Mouse (Mus musculus): ENCODE measurements around the gene Prr5l.

The Prr5l gene

DNA sequence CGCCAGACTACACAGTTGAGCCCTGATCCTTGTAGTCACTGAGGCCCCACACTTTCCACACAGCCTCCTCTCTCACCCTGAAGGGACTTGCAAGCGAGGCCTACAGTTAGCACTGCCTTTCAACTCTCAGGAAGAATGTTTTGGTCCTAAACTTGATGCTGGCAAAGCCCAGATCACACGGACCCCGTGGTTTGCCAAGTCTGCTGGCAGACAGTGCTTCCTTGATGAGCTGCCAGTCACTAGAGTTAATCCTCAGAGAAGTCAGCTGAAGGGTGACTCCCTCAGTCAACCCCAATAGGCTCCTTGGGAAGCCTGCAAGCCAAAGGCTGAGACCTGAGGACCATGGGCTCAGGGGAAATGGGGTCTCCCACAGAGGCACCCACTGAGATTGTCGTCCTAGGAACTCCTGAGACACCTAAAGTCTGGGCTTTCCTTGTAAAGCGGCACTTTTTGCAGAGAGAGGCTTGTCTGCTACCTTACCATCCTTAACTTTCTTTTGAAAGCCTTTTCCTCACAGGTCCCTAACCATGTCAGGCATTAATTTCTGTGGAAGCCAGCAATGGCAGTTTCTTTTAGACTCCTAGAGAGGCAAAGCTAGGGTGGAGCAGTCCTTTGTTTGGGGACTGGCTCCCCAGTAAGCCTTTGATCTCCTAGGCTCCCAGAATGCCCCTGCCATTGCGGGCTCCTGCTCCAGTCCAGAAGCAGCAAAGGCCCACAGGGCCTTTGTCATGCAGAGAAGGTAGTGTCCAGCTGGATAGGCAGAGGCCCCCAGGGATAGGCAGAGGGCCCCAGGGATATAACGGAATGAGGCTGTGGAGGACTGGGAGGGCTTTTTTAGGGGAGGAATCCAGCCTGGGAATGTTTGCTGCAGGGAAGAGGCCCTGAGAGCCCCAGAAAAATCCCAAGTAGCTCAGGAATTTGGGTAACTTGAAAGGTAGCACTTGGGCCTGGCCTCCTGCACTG, 160.2 kb downstream of the Prr5l start:
- DNase-seq (ENCODE audit: low read depth), result peak; percentile 61

DNA sequence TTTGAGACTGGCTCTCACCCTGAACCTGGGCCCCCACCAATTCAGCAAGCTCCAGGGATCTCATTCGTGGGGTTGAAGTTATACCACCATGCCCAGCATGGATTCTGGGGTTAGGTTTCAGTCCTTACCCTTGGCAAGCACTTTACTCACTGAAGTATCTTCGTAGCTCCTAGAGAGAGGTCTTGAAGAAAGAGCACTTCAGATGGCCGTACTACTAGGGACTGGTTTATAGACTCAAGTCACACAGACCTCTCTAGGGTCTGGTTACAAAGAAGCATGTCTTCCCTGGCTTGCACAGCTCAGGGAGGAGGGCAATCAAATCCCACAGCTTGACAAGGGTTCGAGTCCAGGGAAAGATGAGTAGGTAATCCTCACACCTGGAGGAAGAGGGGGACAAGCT, 161.0 kb downstream of the Prr5l start:
- no peak for DNase-seq (ENCODE audit: low read depth)

DNA sequence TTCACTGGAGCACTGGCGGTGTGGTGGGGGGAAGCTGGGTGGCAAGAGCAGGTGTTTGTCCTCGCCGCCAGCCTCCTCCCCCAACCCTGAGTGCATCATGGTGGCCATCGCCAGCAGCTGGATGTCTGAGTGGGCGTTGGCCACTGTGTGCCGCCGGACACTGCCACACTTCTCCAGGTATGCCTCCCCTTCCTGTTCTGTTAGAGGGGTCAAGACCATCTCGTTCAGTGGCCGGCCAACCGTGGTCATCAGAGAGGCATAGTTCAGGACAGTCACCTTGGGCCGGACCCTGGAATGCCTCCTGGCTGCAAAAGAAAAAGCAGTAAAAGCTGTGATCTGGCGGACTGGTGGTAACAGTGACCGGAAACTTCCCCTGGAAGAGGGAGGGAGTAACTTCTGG, 165.7 kb downstream of the Prr5l start:
- DNase-seq (ENCODE audit: low read depth), result no peak

DNA sequence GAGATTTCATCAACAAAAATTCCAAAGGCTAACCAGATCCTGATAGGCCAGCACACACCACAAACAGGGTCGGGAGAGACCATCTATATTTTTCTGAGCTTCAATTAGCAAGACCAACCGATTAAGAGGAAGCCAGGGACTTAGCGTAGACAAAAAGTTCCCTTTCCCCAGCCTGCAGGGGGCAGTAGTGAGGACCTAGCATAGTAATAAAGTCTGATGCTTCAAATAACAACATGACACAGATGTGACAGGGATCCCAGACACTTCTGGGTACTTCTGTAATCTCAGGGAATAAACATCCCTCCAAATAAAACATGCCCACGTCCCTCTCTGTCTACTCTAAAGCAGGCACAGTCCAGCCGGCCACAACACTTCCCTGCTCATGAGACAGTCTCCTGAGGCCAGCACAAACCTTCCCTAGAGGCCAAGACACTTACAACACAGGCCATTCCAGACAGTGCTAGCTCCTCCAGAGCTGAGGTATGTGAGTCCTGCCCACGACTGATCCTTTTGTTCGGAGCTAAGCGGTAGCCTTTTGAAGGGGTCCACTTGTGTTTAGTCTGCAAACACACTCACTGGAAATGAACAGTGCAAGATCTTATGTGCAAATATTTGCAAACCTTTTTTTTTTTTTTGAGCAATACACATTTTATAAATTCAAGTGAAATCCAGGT, 167.0 kb downstream of the Prr5l start:
- no peak for DNase-seq (ENCODE audit: low read depth)

DNA sequence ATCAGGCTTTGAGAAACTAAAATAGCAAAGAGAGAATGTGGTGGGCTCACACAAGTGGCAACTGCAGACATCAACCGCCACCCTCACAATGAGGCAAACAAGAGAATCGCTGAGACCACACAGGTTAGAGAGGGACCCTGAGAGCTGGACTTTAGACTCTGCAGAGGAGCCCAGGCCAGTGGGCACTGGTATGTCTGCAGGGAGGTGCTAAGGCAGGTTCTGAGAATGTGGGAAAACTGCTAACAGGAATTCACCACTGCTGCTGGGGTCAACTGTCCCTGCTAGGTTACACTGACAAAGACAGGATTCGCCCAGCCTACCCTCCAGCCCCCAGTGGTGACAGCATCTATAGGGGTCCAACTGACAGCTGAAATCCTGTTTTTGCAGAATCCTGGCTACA, 171.2 kb downstream of the Prr5l start:
- DNase-seq (ENCODE audit: low read depth), result no peak

DNA sequence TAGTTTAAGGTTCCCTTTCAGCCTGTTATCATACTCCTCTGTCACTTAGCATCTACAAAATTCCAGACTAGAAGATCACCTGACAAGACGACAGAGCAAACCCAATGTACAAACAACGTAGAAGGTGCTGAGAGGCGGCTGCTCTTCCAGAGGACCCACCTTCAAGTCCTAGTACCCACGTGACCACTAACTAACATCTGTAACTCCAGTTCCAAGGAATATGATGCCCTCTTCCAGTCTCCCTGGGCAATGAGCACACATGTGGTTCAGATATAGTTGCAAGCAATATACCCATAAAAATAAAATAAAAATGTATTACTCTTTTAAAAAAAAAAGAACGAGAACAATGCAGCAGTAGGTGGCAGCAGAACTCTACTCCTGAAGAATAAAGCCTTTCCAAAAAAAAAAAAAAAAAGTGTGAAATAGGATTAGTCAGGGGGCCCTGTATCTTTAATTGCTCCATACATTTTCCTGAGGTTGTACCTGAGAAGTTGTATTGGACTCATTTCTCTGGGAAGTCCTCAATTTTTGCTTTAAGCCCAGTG, 176.8 kb downstream of the Prr5l start:
- no peak for DNase-seq (ENCODE audit: low read depth)

DNA sequence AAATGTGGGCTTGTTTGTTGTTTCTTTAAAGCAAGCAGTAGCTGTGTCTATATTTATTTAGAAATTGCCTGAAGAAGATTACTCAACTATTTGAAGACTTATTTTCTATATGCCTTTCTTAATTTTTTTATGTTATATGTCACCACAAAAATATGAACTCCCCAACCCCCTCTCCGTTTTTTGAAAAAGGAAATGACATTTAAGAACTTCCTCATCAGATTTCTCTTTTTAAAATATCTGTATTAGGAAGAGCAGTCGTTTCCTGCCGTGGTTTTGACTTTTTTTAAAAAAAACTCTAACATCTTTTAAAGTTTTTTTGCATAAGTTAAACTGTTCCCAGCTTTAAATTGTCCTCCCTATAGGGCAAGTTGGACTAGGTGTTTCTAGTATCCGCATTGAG, 183.5 kb downstream of the Prr5l start:
- DNase-seq (ENCODE audit: low read depth), result no peak

DNA sequence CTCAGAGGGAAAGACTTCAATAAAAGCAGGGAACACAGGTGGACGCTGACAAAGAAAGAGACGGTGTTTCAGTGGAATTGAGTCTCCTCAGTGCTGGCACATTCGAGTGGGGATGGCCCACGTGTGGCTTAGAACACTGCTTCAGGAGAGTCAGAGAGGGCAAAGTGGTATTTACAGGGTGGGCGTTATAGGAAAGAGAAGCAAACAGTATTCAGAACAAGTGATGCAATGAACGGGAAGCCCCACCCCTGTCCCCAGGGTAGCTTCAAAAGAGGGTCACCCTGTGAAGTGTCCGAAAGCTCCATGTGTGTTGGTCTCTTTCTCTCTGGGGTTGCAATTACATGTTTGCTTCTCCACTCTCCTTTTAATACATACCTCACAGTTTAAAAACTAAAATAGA, 187.2 kb downstream of the Prr5l start:
- no peak for DNase-seq (ENCODE audit: low read depth)

DNA sequence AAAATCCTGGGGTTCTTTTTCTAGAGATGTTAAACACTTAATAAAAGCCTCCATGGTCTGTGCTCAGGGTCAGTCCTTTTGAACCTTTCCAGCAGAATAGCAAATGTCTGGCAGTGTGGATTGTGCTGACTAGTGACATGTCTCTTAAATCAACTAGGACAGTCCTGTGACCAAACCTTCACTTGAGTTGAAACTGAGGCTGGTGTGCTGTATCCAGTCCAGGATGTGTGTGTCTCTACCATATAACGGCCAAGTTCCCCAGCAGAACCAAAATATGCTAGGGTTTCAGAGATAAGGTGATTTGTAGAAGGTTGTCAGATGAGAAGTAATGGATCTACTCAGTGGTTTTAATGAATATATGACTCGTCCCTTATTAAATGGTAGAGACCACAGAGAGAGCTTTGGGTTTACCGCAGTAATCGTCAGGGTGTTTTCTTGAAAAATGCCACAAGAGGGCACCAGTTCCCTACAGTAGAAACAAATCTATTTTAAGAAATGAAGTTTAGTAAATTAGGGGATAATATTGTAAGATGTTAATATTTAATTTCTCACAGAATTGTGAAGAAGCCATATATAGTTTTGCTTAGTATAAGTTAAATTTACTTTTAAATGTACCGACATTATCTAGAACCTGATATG, 189.1 kb downstream of the Prr5l start:
- no peak for DNase-seq (ENCODE audit: low read depth)

DNA sequence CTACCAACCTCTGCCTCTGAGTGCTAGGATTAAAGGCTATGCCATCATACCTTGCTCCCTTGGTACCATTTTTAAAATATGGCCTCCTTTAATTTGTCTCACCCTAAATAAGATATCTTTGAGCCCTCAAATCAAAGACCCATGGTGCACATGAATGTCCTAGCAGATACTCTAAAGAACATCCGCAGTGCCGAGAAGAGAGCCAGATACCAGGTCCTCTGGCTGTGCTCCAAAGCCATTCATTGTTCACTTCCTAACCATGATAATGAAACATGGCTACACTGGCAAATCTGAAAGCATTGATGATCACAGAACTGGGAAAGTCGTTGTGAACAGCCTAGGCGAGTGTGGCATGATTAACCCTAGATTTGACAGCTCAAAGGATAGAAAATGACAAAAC, 189.8 kb downstream of the Prr5l start:
- no peak for DNase-seq (ENCODE audit: low read depth)

DNA sequence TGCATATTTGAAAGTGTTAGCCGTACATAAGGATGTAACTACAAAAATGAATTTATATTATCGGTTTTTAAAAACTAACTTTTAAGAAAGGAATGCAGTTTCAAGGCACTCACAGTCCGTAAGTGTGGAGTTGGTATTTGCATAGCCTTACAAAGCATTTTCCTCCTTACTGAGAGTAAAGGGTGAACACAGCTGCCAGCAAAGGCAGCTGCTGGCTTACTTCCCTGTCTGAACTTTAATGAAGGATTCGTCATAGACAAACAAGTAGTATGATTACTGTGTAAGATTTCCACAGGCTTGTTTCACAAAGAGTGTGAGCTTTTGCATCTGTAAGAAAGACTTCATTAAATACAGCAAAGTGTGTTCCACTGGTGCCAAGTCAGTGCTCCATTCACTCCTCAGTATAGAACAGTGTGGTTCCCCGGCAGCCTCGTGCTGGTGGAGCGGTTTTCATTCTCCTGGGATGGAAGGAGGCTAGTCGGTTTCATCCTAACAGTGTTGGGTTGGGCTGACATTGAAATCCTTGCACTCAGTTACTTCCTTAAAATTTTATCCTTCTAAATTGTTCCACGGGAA, 192.5 kb downstream of the Prr5l start:
- no peak for DNase-seq (ENCODE audit: low read depth)

DNA sequence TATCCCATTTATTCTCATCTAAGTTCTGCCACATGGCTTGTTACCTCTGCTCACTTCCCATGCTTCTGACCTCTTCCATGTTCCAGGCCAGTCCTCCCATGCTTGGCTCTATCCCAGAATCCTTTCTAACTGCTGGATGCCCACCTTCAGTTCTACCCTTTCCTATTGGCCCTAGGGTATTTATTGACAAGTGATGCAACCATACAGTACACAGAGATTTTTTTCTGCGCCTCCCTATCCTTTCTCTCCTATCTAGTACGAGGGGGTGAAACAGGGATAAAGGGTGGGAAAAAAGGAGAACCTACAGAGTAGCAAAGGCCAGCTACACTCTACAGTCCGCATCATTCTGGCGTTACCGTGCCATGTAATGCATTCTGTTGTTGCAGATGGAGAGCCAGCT, 194.8 kb downstream of the Prr5l start:
- no peak for DNase-seq (ENCODE audit: low read depth)

DNA sequence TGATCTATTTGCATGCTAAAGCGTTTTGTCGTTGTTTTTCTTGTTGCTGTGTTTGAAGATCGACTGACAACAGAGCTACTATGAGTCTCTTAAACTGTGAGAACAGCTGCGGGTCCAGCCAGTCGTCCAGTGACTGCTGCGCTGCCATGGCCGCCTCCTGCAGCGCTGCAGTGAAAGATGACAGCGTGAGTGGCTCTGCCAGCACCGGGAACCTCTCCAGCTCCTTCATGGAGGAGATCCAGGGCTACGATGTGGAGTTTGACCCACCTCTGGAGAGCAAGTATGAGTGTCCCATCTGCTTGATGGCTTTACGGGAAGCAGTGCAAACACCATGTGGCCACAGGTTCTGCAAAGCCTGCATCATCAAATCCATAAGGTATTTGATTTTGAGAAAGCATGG, 198.4 kb downstream of the Prr5l start:
- no peak for DNase-seq (ENCODE audit: low read depth)

DNA sequence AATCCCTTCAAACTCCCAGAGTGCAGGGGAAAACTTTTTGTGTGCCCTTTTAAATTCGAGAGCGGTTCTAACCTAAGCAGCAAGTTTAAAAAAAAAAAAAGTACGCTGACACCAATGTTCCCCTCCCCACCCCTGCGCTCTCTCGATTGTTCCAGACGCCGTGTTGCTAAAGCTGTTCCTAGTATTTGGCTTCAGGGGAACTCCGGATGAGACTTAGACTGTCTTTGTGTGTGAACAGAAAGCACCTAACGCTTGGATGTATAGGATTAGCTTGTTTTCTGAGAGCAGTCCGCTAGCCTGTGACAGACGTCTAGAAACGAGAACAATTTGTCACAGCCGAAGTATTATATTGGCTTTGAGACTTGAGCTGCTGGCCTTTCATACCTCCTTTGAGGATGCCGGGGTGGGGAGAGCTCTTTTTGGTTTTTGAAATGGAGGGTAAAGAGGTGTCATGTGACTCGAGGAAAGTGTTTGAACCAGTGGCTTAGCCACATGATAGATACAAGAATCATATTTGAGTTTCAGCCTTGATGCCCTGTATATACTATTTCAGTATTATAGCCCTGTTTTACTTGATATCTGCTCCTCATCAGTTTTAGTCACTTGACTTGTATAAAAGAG, 203.6 kb downstream of the Prr5l start:
- DNase-seq (ENCODE audit: low read depth), result no peak

DNA sequence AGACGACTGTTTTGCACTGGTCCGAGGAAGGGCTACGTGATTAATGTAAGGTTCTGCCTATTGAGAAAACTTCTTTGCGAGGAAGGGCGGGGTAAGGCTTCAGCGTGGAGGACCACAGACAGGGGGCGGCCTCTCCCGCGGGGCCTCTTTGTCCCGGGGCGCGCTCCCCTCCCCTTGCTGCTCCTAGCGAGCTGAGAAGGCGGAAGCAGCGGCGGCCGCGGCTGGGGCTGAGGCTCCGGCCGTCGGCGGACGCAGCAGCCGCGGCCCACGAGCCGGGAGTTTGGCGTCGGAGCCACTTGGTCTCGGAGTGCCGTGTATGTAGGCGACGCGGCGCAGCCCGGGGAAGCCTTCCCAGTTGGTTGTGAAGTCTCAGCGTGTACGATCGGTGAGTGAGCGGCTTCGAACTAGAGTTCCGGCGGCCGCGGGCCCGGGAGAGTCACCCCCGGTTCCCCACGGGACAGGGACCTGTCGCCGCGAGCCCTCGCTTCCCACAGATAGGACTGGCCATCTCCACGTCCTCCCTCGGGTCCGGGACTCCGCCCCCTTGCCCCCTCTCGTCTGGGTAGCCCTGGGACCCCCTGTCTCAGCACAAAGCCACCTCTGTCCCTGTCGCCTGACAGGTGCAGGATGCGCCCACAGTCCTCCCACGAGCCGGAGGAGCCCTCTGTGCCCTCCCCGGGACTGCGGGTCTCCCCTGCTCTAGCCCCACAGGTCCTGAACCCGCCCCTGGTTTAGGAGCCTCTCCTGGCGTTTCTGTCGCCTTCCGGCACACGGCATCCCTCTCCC, 204.4 kb downstream of the Prr5l start, which contains the start of gene Traf6:
Gene Traf6, plus strand, starts transcription at position 194 of the 786 bp plus-strand sequence.
- peak; percentile 54 for DNase-seq (ENCODE audit: low read depth)

DNA sequence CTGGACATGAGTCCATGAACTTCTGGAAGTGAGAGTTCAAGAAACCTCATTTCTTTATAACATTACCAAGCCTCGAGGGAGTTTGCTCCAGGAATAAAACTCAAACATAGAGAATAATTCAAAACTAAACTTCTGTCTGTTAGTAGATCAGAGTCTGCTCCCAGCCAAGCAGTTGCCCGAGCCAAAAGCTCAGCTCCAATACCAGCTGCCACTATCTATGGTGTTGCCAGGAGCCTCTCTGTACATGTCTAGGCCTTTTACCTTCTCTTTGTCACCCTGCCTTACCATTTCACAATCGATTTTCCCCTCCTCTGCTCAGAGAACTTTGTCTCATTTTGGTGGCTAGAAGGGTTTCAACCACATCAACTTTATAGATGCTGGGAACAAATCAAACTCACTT, 209.3 kb downstream of the Prr5l start:
- DNase-seq (ENCODE audit: low read depth), result no peak

DNA sequence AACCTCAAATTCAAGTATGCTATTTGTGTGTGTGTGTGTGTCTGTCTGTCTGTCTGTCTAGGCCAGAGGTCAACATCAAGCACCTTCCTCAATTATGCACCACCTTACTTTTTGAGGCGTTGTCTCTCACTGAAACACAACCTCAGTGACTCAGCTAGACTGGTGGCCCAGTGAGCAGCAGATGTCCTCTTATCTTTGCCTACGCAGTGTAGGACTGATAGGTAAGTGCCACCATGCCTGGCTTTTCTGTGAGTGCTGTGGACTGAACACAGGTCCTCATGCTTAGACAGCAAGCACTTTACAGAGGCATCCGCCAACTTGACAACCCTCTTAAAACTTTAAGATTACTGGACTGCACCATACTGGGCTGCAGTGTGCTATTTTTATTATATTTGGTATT, 214.1 kb downstream of the Prr5l start:
- no peak for DNase-seq (ENCODE audit: low read depth)

DNA sequence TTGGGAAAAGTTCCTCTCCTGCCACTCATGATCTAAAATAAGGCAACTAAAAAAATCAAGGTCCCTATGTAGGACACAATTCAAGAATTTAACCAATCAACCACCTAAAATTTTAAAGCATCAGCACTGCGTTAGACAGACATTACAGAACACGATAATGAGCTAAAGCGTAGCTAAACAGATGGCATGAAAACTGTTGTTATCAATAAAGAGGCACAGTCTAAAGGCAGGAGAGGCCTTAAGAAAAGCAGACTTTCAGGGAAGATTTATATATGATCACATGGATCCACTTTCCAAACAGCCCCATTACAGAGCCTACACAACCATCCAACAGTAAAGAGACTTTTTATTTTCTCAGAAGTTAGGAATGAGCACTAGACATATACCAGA, 217.1 kb downstream of the Prr5l start:
- no peak for DNase-seq (ENCODE audit: low read depth)

DNA sequence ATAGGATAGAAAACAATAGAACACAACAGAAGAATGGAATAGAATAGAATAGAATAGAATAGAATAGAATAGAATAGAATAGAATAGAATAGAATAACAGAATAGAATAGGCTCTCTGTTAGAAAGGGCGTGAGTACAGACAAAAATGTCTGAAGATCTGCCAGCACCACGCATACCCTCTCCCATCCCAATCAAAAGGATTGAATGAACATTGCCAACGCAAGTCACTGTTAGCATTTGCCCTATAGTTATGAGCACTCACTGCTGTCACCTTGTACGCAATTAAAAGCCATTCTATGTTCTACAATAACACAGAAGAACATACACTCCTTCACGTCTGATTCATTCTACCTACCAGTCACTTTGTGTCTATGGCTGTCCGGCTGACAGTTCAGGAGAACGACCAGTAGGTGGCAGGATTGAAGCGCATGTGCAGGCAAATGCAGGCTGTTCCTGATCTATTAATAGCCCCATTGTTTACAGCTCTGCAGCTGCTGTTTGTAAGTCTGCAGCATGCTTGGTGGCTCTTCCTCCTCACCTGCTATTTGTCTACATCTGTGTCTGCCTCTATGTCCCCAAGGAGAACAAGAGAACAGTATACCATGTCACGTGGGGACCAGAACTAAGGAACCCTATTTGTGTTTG, 217.6 kb downstream of the Prr5l start:
- peak; percentile 28 for DNase-seq (ENCODE audit: low read depth)
